Mouse (Mus musculus): Measurements from ENCODE around the gene Asns.
A peak's percentile ranks its signal among the peaks of the same experiment; 100 is the strongest.
"Not testable (repeated sequence)": the region's sequence is repeated elsewhere in the genome, so short reads cannot be mapped to it uniquely, and the experiment has no call there.

Asns gene

GRCm38 (mm10) chr6:7676194-7676901 is 16.7 kb downstream of the Asns start:
- no peak for DNase-seq (ENCODE audit: low spot score in 2 of 2)

GRCm38 (mm10) chr6:7672438-7673253 is 20.4 kb downstream of the Asns start:
- no peak for DNase-seq (ENCODE audit: low spot score in 2 of 2)

GRCm38 (mm10) chr6:7671429-7671828 is 21.6 kb downstream of the Asns start:
- no peak for DNase-seq (ENCODE audit: low spot score in 2 of 2)

- DNase-seq (ENCODE audit: low spot score in 2 of 2), result peak in 1 of 2 experiments; percentile 42
These were observed 22.5 kb downstream of the Asns start for GRCm38 (mm10) chr6:7670588-7670987.

GRCm38 (mm10) chr6:7669721-7670120 is 23.3 kb downstream of the Asns start:
- DNase-seq (ENCODE audit: low spot score in 2 of 2), result no peak

GRCm38 (mm10) chr6:7668332-7668731 is 24.7 kb downstream of the Asns start:
- DNase-seq (ENCODE audit: low spot score in 2 of 2), result no peak

GRCm38 (mm10) chr6:7665902-7666301 is 27.2 kb downstream of the Asns start:
- DNase-seq (ENCODE audit: low spot score in 2 of 2), result not testable (repeated sequence)

GRCm38 (mm10) chr6:7661455-7661854 is 31.6 kb downstream of the Asns start:
- DNase-seq (ENCODE audit: low spot score in 2 of 2), result no peak

- no peak for DNase-seq (ENCODE audit: low spot score in 2 of 2)
These were observed 32.5 kb downstream of the Asns start for GRCm38 (mm10) chr6:7660377-7661080.

GRCm38 (mm10) chr6:7656601-7657000 is 36.5 kb downstream of the Asns start:
- no peak for DNase-seq (ENCODE audit: low spot score in 2 of 2)

- no peak for DNase-seq (ENCODE audit: low spot score in 2 of 2)
These were observed 44.6 kb downstream of the Asns start for GRCm38 (mm10) chr6:7648458-7648857.
